Comparison of ENCODE assay signal across 10 mouse cellular contexts in genomic region chr5:75961741-75962469, GRCm38 (mm10). TPM values are rescaled to one million over a fixed set of nuclear protein-coding genes. Genes with fewer than 3 reads are reported as not detected.
A peak's percentile ranks its signal among the peaks of the same experiment; 100 is the strongest.
DNase-seq lines count a peak whose midpoint lies in the region; ATAC-seq and TF ChIP-seq lines count a peak whose summit lies in the region.
"Had no signal": no experiment of that assay in that cellular context is flagged by ENCODE, and none has a peak within 500 bp of the region (broad histone marks: within the 10 kb centered on the region; RNA-seq: fewer than 3 reads in every experiment).

No protein-coding gene starts in this region.

- H3K27ac ChIP-seq in heart, embryonic 12.5 days (ENCODE audit: poor library complexity, severe bottlenecking), result no peak overlapping the region
- 0 out of 2 replicates have a peak overlapping the region, but pooled peaks have one; percentile 21 for H3K27ac ChIP-seq in liver, embryonic 11.5 days (ENCODE audit: low read depth, low read length)
- H3K27ac ChIP-seq in thymus, adult 2 months (ENCODE audit: control insufficient read depth, insufficient read depth, low read length), result no peak overlapping the region
- H3K27ac ChIP-seq in layer of hippocampus, adult 2 months, result no peak overlapping the region
- H3K27ac ChIP-seq: limb, embryonic 13.5 days had no signal

- H3K9ac ChIP-seq in heart, embryonic 12.5 days, result no peak overlapping the region
- H3K9ac ChIP-seq in liver, embryonic 11.5 days (ENCODE audit: low read depth, low read length), result no peak overlapping the region
- H3K9ac ChIP-seq: limb, embryonic 13.5 days had no signal

- no peak for TF ChIP-seq POLR2A in thymus, adult 2 months (IDR thresholded peaks at IDR 0.05; ENCODE audit: control insufficient read depth, extremely low read depth, insufficient read depth, low read length, poor library complexity)

- H3K36me3 ChIP-seq in heart, embryonic 12.5 days, result peaks cover 45% of the 10 kb centered on the region
- no peaks in the 10 kb centered on the region for H3K36me3 ChIP-seq in liver, embryonic 11.5 days (ENCODE audit: control insufficient read depth, insufficient read depth, low read length)
- no peaks in the 10 kb centered on the region for H3K36me3 ChIP-seq in thymus, adult 2 months (ENCODE audit: control insufficient read depth, insufficient read depth, low read length)
- H3K36me3 ChIP-seq: limb, embryonic 13.5 days had no signal

- DNase-seq in heart, adult 8-10 months (ENCODE audit: low spot score), result peak; percentile 71
- no peak for DNase-seq in heart, postnatal 14 days
- DNase-seq in liver, embryonic 11.5 days (ENCODE audit: low spot score), result no peak
- no peak for DNase-seq in cerebellum, postnatal 4 days (ENCODE audit: low spot score in 2 of 2)
- DNase-seq in thymus, adult 2 months, result no peak
- DNase-seq in layer of hippocampus, adult 2 months (ENCODE audit: low spot score in 2 of 2), result no peak
- DNase-seq: cerebellum, adult 11 months had no signal

- intact Hi-C loops in heart, postnatal 14 days (cut with DNase I), result no loop called here

- H3K4me1 ChIP-seq in heart, embryonic 12.5 days (replicated peaks), result peaks cover 23% of the 10 kb centered on the region
- peaks cover 13% of the 10 kb centered on the region for H3K4me1 ChIP-seq in liver, embryonic 11.5 days (replicated peaks; ENCODE audit: control insufficient read depth, insufficient read depth, low read length)
- no peaks in the 10 kb centered on the region for H3K4me1 ChIP-seq in thymus, adult 2 months (replicated peaks; ENCODE audit: control insufficient read depth, insufficient read depth, low read length)

- no peak overlapping the region for H3K4me3 ChIP-seq in heart, embryonic 12.5 days
- 0 out of 2 replicates have a peak overlapping the region, but pooled peaks have one; percentile 13 for H3K4me3 ChIP-seq in liver, embryonic 11.5 days (ENCODE audit: low read depth, low read length)
- H3K4me3 ChIP-seq in thymus, adult 2 months (ENCODE audit: control insufficient read depth, insufficient read depth, low read length), result no peak overlapping the region
- no peak overlapping the region for H3K4me3 ChIP-seq in layer of hippocampus, adult 2 months
- H3K4me3 ChIP-seq: limb, embryonic 13.5 days had no signal

- no peaks in the 10 kb centered on the region for H3K27me3 ChIP-seq in heart, embryonic 12.5 days (replicated peaks)
- no peaks in the 10 kb centered on the region for H3K27me3 ChIP-seq in liver, embryonic 11.5 days (replicated peaks; ENCODE audit: control insufficient read depth, insufficient read depth, low read length)
- H3K27me3 ChIP-seq in thymus, adult 2 months (ENCODE audit: control insufficient read depth, insufficient read depth, low read length), result no peaks in the 10 kb centered on the region
- H3K27me3 ChIP-seq: limb, embryonic 13.5 days had no signal

- peak; percentile 87 for ATAC-seq in heart, embryonic 12.5 days (ENCODE audit: insufficient number of reproducible peaks, low FRiP score)
- ATAC-seq in liver, embryonic 11.5 days (replicated peaks; ENCODE audit: low FRiP score), result peak; percentile 94
- ATAC-seq in megakaryocyte-erythroid progenitor cell, adult 5-6 weeks (replicated peaks; ENCODE audit: low FRiP score, low TSS enrichment, poor library complexity, severe bottlenecking), result peak; percentile 75

- peak overlapping the region; percentile 44 for H3K4me2 ChIP-seq in heart, embryonic 12.5 days
- peak overlapping the region; percentile 62 for H3K4me2 ChIP-seq in liver, embryonic 11.5 days
- H3K4me2 ChIP-seq: limb, embryonic 13.5 days had no signal

- 21% methylated on average over 19 of the region's 19 CpGs for WGBS in heart, embryonic 12.5 days
- 34% methylated on average over 19 of the region's 19 CpGs for WGBS in liver, embryonic 11.5 days
- WGBS in thymus, adult 2 months, result 86% methylated on average over 19 of the region's 19 CpGs

- TF ChIP-seq CTCF in thymus, adult 2 months (IDR thresholded peaks at IDR 0.05; ENCODE audit: borderline replicate concordance, control insufficient read depth, extremely low read depth, insufficient read depth, low read length, poor library complexity), result no peak
- TF ChIP-seq CTCF in layer of hippocampus, adult 2 months (conservative IDR thresholded peaks at IDR 0.05), result no peak

- no peaks in the 10 kb centered on the region for H3K9me3 ChIP-seq in heart, embryonic 12.5 days (replicated peaks)
- no peaks in the 10 kb centered on the region for H3K9me3 ChIP-seq in liver, embryonic 11.5 days (ENCODE audit: control insufficient read depth, low read length)
- H3K9me3 ChIP-seq: limb, embryonic 13.5 days had no signal

RNA-seq across cellular contexts. Expression of gene Kdr, which starts 16.4 kb away (rescaled TPM):
- total RNA-seq in heart, adult 8-10 months (2022), result 10 to 100 TPM; 62.5 to 87.5 (median 77.7) TPM
- total RNA-seq in heart, postnatal 14 days (2021), result 100 to 1,000 TPM in 1 of 2 experiments, 10 to 100 TPM in 1; 89.7 to 101 TPM
- polyA plus RNA-seq in heart, embryonic 12.5 days (2016; fragmentation: Nextera tagmentation; extraction: Ambion mirVana), result 48.0 and 48.6 TPM in 2 replicates
- polyA plus RNA-seq in liver, embryonic 11.5 days (2014; fragmentation: Nextera tagmentation; extraction: Ambion mirVana), result 28.0 and 31.2 TPM in 2 replicates
- total RNA-seq in megakaryocyte-erythroid progenitor cell, adult 5-6 weeks (2014; fragmentation: Nextera tagmentation), result 0.46 TPM in 1 of 2 replicates, not detected in the other
- total RNA-seq in megakaryocyte-erythroid progenitor cell, adult 5-6 weeks (2017), result 0.56 and 0.84 TPM in 2 replicates
- polyA plus RNA-seq in thymus, adult 2 months (2012; rRNA removed), result 3.2 and 3.7 TPM in 2 replicates
- total RNA-seq in layer of hippocampus, adult 2 months (2021), result 1 to 10 TPM; 6.3 to 7.0 TPM

Comparison
In these comparisons a context has a peak if more than half of its experiments do, and no peak if none do; other contexts are left out.
1. RNA of gene Kdr, which starts 16.4 kb away (total RNA-seq): 89.7 to 101 TPM in heart, postnatal 14 days and 62.5 to 87.5 TPM in heart, adult 8-10 months; 6.3 to 7.0 TPM in layer of hippocampus, adult 2 months and 0.46 to 0.84 TPM in megakaryocyte-erythroid progenitor cell, adult 5-6 weeks; every median in the first group is over 4 times any median in the second.
2. Peak in every context shown above with its lines, with median percentiles within 50 percentile points of each other: ATAC-seq.